Mouse (Mus musculus): ENCODE measurements around the gene Pafah1b1. TPM values are rescaled to one million over a fixed set of nuclear protein-coding genes. Genes with fewer than 3 reads are reported as not detected.

Gene Pafah1b1
- polyA plus RNA-seq, 1 experiment from 2014 or later = 33.8 TPM

GRCm38 (mm10) chr11:74723357-74724234, 874 bp downstream of the Pafah1b1 start:
- H3K9me3 ChIP-seq (ENCODE audit: control insufficient read depth, low read length) = no peaks in the 10 kb centered on the region
- peak overlapping the region; percentile 97 for H3K9ac ChIP-seq (ENCODE audit: low read depth, low read length)
- ATAC-seq = peak; percentile 83
- H3K27me3 ChIP-seq (replicated peaks; ENCODE audit: control insufficient read depth, insufficient read depth, low read length) = no peaks in the 10 kb centered on the region
- H3K4me2 ChIP-seq (ENCODE audit: low read depth, low read length) = peak overlapping the region; percentile 67
- peak overlapping the region; percentile 99 for H3K27ac ChIP-seq (ENCODE audit: low read length)
- no peaks in the 10 kb centered on the region for H3K36me3 ChIP-seq (ENCODE audit: control insufficient read depth, insufficient read depth, low read length)
- WGBS = under 1% methylated on average over 52 of the region's 75 CpGs
- peaks cover 4% of the 10 kb centered on the region; the same call in 1 of the 2 replicates for H3K4me1 ChIP-seq (ENCODE audit: control insufficient read depth, insufficient read depth, low read length)
- H3K4me3 ChIP-seq (ENCODE audit: low read length) = peak overlapping the region; percentile 90

- H3K9ac ChIP-seq (ENCODE audit: low read depth, low read length) = 0 out of 2 replicates have a peak overlapping the region, but pooled peaks have one; percentile 19
- peak overlapping the region; percentile 56 for H3K4me2 ChIP-seq (ENCODE audit: low read depth, low read length)
- H3K4me1 ChIP-seq (ENCODE audit: control insufficient read depth, insufficient read depth, low read length) = peaks cover 4% of the 10 kb centered on the region
- H3K9me3 ChIP-seq (ENCODE audit: control insufficient read depth, low read length) = no peaks in the 10 kb centered on the region
- H3K27ac ChIP-seq (ENCODE audit: low read length) = no peak overlapping the region
- H3K4me3 ChIP-seq (ENCODE audit: low read length) = peak overlapping the region; percentile 32
- H3K27me3 ChIP-seq (replicated peaks; ENCODE audit: control insufficient read depth, insufficient read depth, low read length) = no peaks in the 10 kb centered on the region
- ATAC-seq = no peak
- 44% methylated on average over 3 of the region's 3 CpGs for WGBS
- H3K36me3 ChIP-seq (ENCODE audit: control insufficient read depth, insufficient read depth, low read length) = no peaks in the 10 kb centered on the region
Measured at GRCm38 (mm10) chr11:74721971-74722370, 2.5 kb downstream of the Pafah1b1 start.

GRCm38 (mm10) chr11:74721141-74721540, 3.3 kb downstream of the Pafah1b1 start:
- no peak for ATAC-seq
- H3K4me2 ChIP-seq (ENCODE audit: low read depth, low read length) = no peak overlapping the region
- no peaks in the 10 kb centered on the region for H3K9me3 ChIP-seq (ENCODE audit: control insufficient read depth, low read length)
- no peaks in the 10 kb centered on the region for H3K36me3 ChIP-seq (ENCODE audit: control insufficient read depth, insufficient read depth, low read length)
- H3K9ac ChIP-seq (ENCODE audit: low read depth, low read length) = no peak overlapping the region
- H3K4me3 ChIP-seq (ENCODE audit: low read length) = no peak overlapping the region
- H3K27ac ChIP-seq (ENCODE audit: low read length) = no peak overlapping the region
- H3K4me1 ChIP-seq (ENCODE audit: control insufficient read depth, insufficient read depth, low read length) = peaks cover 6% of the 10 kb centered on the region
- WGBS = 52% methylated on average over 2 of the region's 2 CpGs
- no peaks in the 10 kb centered on the region for H3K27me3 ChIP-seq (replicated peaks; ENCODE audit: control insufficient read depth, insufficient read depth, low read length)

DNA sequence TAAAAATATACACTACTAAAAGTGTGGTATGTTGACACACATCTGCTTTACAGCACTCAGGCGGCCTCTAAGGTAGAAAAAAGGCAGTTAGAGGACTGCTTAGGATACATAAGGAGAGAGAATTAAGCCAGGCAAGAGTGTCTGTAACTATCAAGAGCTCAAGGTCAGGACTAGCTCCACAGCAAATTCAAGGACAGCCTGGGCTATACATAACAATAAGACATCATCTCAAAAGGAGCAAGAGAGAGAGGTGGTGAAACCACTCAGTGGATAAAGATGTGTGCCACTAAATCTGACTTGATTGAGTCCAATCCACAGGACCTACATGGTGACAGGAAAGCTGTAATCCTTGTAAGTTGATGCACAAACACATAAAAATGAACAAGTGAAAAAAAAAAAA, 3.8 kb downstream of the Pafah1b1 start:
- no peak overlapping the region for H3K27ac ChIP-seq (ENCODE audit: low read length)
- no peaks in the 10 kb centered on the region for H3K36me3 ChIP-seq (ENCODE audit: control insufficient read depth, insufficient read depth, low read length)
- peaks cover 6% of the 10 kb centered on the region for H3K4me1 ChIP-seq (ENCODE audit: control insufficient read depth, insufficient read depth, low read length)
- H3K4me2 ChIP-seq (ENCODE audit: low read depth, low read length) = no peak overlapping the region
- H3K9ac ChIP-seq (ENCODE audit: low read depth, low read length) = no peak overlapping the region
- WGBS = 61% methylated on average over 1 of the region's 1 CpGs
- H3K27me3 ChIP-seq (replicated peaks; ENCODE audit: control insufficient read depth, insufficient read depth, low read length) = no peaks in the 10 kb centered on the region
- ATAC-seq = no peak
- no peak overlapping the region for H3K4me3 ChIP-seq (ENCODE audit: low read length)
- no peaks in the 10 kb centered on the region for H3K9me3 ChIP-seq (ENCODE audit: control insufficient read depth, low read length)

- Histone ChIP-seq H3K9ac (ENCODE audit: low read depth, low read length) (no peak overlapping the region), H3K4me1 (ENCODE audit: control insufficient read depth, insufficient read depth, low read length) (peaks cover 6% of the 10 kb centered on the region), H3K27ac (ENCODE audit: low read length) (no peak overlapping the region), H3K4me3 (ENCODE audit: low read length) (no peak overlapping the region), H3K4me2 (ENCODE audit: low read depth, low read length) (no peak overlapping the region), H3K27me3 (replicated peaks; ENCODE audit: control insufficient read depth, insufficient read depth, low read length) (no peaks in the 10 kb centered on the region), H3K36me3 (ENCODE audit: control insufficient read depth, insufficient read depth, low read length) (no peaks in the 10 kb centered on the region), H3K9me3 (ENCODE audit: control insufficient read depth, low read length) (no peaks in the 10 kb centered on the region)
- 80% methylated on average over 3 of the region's 3 CpGs for WGBS
- ATAC-seq = no peak
Measured at GRCm38 (mm10) chr11:74715971-74716525, 8.4 kb downstream of the Pafah1b1 start.

GRCm38 (mm10) chr11:74710671-74711070, 13.8 kb downstream of the Pafah1b1 start:
- no peaks in the 10 kb centered on the region for H3K36me3 ChIP-seq (ENCODE audit: control insufficient read depth, insufficient read depth, low read length)
- H3K27me3 ChIP-seq (replicated peaks; ENCODE audit: control insufficient read depth, insufficient read depth, low read length) = no peaks in the 10 kb centered on the region
- no peaks in the 10 kb centered on the region; the same call in none of the 2 replicates for H3K4me1 ChIP-seq (ENCODE audit: control insufficient read depth, insufficient read depth, low read length)
- H3K4me2 ChIP-seq (ENCODE audit: low read depth, low read length) = no peak overlapping the region
- no peak overlapping the region for H3K27ac ChIP-seq (ENCODE audit: low read length)
- 81% methylated on average over 1 of the region's 1 CpGs for WGBS
- H3K9ac ChIP-seq (ENCODE audit: low read depth, low read length) = no peak overlapping the region
- no peaks in the 10 kb centered on the region for H3K9me3 ChIP-seq (ENCODE audit: control insufficient read depth, low read length)
- ATAC-seq = no peak
- no peak overlapping the region for H3K4me3 ChIP-seq (ENCODE audit: low read length)

GRCm38 (mm10) chr11:74708781-74709180, 15.7 kb downstream of the Pafah1b1 start:
- no peaks in the 10 kb centered on the region for H3K9me3 ChIP-seq (ENCODE audit: control insufficient read depth, low read length)

DNA sequence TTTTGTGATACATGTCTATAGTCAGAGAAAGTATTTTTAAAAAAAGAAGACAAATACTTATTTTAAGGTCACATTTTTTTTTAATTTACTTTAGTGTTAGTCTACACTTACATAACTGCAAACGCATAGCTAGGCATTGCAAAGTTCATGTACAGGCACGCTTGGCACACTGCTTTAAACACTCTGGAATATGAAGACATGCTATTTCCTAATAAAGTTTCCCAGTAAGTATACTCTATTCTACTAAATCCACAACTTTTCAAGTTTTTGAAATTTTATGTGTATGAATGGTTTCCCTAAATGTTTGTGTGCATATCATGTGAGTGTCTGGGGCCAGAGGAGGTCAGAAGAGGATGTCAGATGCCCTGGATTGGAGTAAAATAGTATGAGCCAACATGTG, 20.4 kb downstream of the Pafah1b1 start:
- Histone ChIP-seq H3K36me3 (ENCODE audit: control insufficient read depth, insufficient read depth, low read length) (no peaks in the 10 kb centered on the region), H3K9me3 (ENCODE audit: control insufficient read depth, low read length) (no peaks in the 10 kb centered on the region), H3K4me3 (ENCODE audit: low read length) (no peak overlapping the region), H3K27me3 (replicated peaks; ENCODE audit: control insufficient read depth, insufficient read depth, low read length) (no peaks in the 10 kb centered on the region), H3K27ac (ENCODE audit: low read length) (no peak overlapping the region), H3K4me1 (ENCODE audit: control insufficient read depth, insufficient read depth, low read length) (no peaks in the 10 kb centered on the region; the same call in none of the 2 replicates), H3K9ac (ENCODE audit: low read depth, low read length) (no peak overlapping the region), H3K4me2 (ENCODE audit: low read depth, low read length) (no peak overlapping the region)
- 92% methylated on average over 2 of the region's 2 CpGs for WGBS
- no peak for ATAC-seq

More at GRCm38 (mm10) chr11:74708781-74709180, 15.7 kb downstream of the Pafah1b1 start:
- 38% methylated on average over 1 of the region's 1 CpGs for WGBS
- no peaks in the 10 kb centered on the region; the same call in none of the 2 replicates for H3K4me1 ChIP-seq (ENCODE audit: control insufficient read depth, insufficient read depth, low read length)
- H3K36me3 ChIP-seq (ENCODE audit: control insufficient read depth, insufficient read depth, low read length) = no peaks in the 10 kb centered on the region
- no peak overlapping the region for H3K4me2 ChIP-seq (ENCODE audit: low read depth, low read length)
- H3K27me3 ChIP-seq (replicated peaks; ENCODE audit: control insufficient read depth, insufficient read depth, low read length) = no peaks in the 10 kb centered on the region
- no peak for ATAC-seq
- no peak overlapping the region for H3K9ac ChIP-seq (ENCODE audit: low read depth, low read length)
- H3K27ac ChIP-seq (ENCODE audit: low read length) = no peak overlapping the region
- H3K4me3 ChIP-seq (ENCODE audit: low read length) = no peak overlapping the region

GRCm38 (mm10) chr11:74699505-74699904, 25.0 kb downstream of the Pafah1b1 start:
- H3K27ac ChIP-seq (ENCODE audit: low read length) = no peak overlapping the region
- H3K36me3 ChIP-seq (ENCODE audit: control insufficient read depth, insufficient read depth, low read length) = no peaks in the 10 kb centered on the region; the same call in none of the 2 replicates
- no peaks in the 10 kb centered on the region for H3K9me3 ChIP-seq (ENCODE audit: control insufficient read depth, low read length)
- H3K4me1 ChIP-seq (ENCODE audit: control insufficient read depth, insufficient read depth, low read length) = no peaks in the 10 kb centered on the region
- H3K27me3 ChIP-seq (replicated peaks; ENCODE audit: control insufficient read depth, insufficient read depth, low read length) = no peaks in the 10 kb centered on the region
- ATAC-seq = no peak
- no peak overlapping the region for H3K9ac ChIP-seq (ENCODE audit: low read depth, low read length)
- H3K4me3 ChIP-seq (ENCODE audit: low read length) = no peak overlapping the region
- 99% methylated on average over 2 of the region's 2 CpGs for WGBS
- no peak overlapping the region for H3K4me2 ChIP-seq (ENCODE audit: low read depth, low read length)
